ENCODE assay signal across 1 mouse cellular context in genomic region chr1:59497741-59498613, GRCm38 (mm10).
TF ChIP-seq lines count a peak whose summit lies in the region.

No protein-coding gene starts in this region.

TF ChIP-seq in MEL, 35 proteins besides CTCF, POLR2A, EP300 and RAD21 (continued from another document):
- TF ChIP-seq ZMIZ1 (IDR thresholded peaks at IDR 0.05; ENCODE audit: low read depth, low read length): peak; percentile 81
- 0 out of 2 replicates have a peak, but pooled peaks have one; percentile 8 for TF ChIP-seq ZC3H11A (IDR thresholded peaks at IDR 0.05; ENCODE audit: low read depth, low read length)
- peak; percentile 53 for TF ChIP-seq TAL1 (IDR thresholded peaks at IDR 0.05; ENCODE audit: low read length)
- TF ChIP-seq SMC3 (IDR thresholded peaks at IDR 0.05; ENCODE audit: low read depth, low read length): no peak
- TF ChIP-seq MEF2A (IDR thresholded peaks at IDR 0.05; ENCODE audit: extremely low read depth, insufficient replicate concordance, low read depth, low read length, poor library complexity, severe bottlenecking): no peak
- TF ChIP-seq POLR2AphosphoS2 (IDR thresholded peaks at IDR 0.05; ENCODE audit: low read length): 0 out of 2 replicates have a peak, but pooled peaks have one; percentile 24
- TF ChIP-seq CHD1 (IDR thresholded peaks at IDR 0.05; ENCODE audit: low read depth, low read length): peak; percentile 87; the same call in 1 of the 2 replicates
- TF ChIP-seq SIN3A (IDR thresholded peaks at IDR 0.05; ENCODE audit: low read length): peak; percentile 97
- TF ChIP-seq TBP (IDR thresholded peaks at IDR 0.05; ENCODE audit: low read depth, low read length): peak; percentile 55
- no peak for TF ChIP-seq CHD2 (IDR thresholded peaks at IDR 0.05; ENCODE audit: low read length)
- TF ChIP-seq E2F4 (IDR thresholded peaks at IDR 0.05; ENCODE audit: borderline replicate concordance, low read depth, low read length): no peak
- TF ChIP-seq MAX (IDR thresholded peaks at IDR 0.05; ENCODE audit: low read length): peak; percentile 64; the same call in 1 of the 2 replicates
- peak; percentile 100 for TF ChIP-seq MYB (IDR thresholded peaks at IDR 0.05; ENCODE audit: low read depth, low read length)
- TF ChIP-seq KAT2A (conservative IDR thresholded peaks at IDR 0.05; ENCODE audit: low read depth, low read length): peak; percentile 45
- TF ChIP-seq NRF1 (IDR thresholded peaks at IDR 0.05; ENCODE audit: insufficient read depth, low read depth, low read length, poor library complexity, severe bottlenecking): no peak
- TF ChIP-seq RCOR1 (IDR thresholded peaks at IDR 0.05; ENCODE audit: low read depth, low read length): peak; percentile 85
- no peak for TF ChIP-seq MXI1 (IDR thresholded peaks at IDR 0.05; ENCODE audit: low read depth, low read length)
- peak; percentile 48 for TF ChIP-seq MAZ (IDR thresholded peaks at IDR 0.05; ENCODE audit: low read depth, low read length)
- TF ChIP-seq ETS1 (IDR thresholded peaks at IDR 0.05; ENCODE audit: low read depth, low read length): peak; percentile 99
- TF ChIP-seq MYC (IDR thresholded peaks at IDR 0.05; ENCODE audit: low read depth, low read length): no peak
